Mouse (Mus musculus): Measurements from ENCODE around the gene Ifnlr1.

DNA sequence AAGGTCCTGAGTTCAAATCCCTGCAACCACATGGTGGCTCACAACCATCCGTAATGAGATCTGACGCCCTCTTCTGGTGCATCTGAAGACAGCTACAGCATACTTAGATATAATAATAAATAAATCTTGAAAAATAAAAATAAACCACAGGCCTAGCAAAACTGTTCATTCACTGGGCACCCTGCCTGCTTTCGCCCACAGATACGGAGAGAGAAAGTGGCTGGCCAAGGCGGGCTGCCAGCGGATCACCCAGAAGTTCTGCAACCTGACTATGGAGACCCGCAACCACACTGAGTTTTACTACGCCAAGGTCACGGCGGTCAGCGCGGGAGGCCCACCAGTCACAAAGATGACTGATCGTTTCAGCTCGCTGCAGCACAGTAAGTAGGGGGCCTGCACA lies 47.8 kb downstream of the Ifnlr1 start:
- TF ChIP-seq CTCF (IDR thresholded peaks at IDR 0.05; ENCODE audit: low read depth): no peak
- no peak for TF ChIP-seq EP300 (IDR thresholded peaks at IDR 0.05; ENCODE audit: low read depth)
